Mouse (Mus musculus): ENCODE data around the gene Fgfr2. TPM values are rescaled to one million over a fixed set of nuclear protein-coding genes. Genes with fewer than 3 reads are reported as not detected.

Fgfr2 gene
- polyA plus RNA-seq, 1 experiment = 14.7 TPM

- WGBS = 45% methylated on average over 9 of the region's 9 CpGs
- no peak overlapping the region for H3K4me3 ChIP-seq (ENCODE audit: low read depth, low read length)
- H3K36me3 ChIP-seq (ENCODE audit: control insufficient read depth, insufficient read depth, low read length) = no peaks in the 10 kb centered on the region
- H3K27me3 ChIP-seq (ENCODE audit: control insufficient read depth, insufficient read depth, low read length) = peaks cover 2% of the 10 kb centered on the region
- H3K27ac ChIP-seq (ENCODE audit: insufficient read depth, low read depth, low read length) = no peak overlapping the region
- H3K4me1 ChIP-seq (ENCODE audit: control insufficient read depth, insufficient read depth, insufficient read length, low read length) = no peaks in the 10 kb centered on the region
- TF ChIP-seq CTCF (IDR thresholded peaks at IDR 0.05; ENCODE audit: extremely low read depth, insufficient read length, insufficient replicate concordance, low read depth, low read length) (no peak), POLR2A (IDR thresholded peaks at IDR 0.05; ENCODE audit: low read depth, low read length) (no peak)
Measured at GRCm38 (mm10) chr7:131582178-131582577, 1541.0 kb downstream of the Fgfr2 start.

GRCm38 (mm10) chr7:131575246-131575645 is 1547.9 kb downstream of the Fgfr2 start:
- 78% methylated on average over 6 of the region's 6 CpGs for WGBS
- H3K27me3 ChIP-seq (ENCODE audit: control insufficient read depth, insufficient read depth, low read length) = no peaks in the 10 kb centered on the region
- TF ChIP-seq POLR2A (IDR thresholded peaks at IDR 0.05; ENCODE audit: low read depth, low read length) = no peak
- no peak for TF ChIP-seq CTCF (IDR thresholded peaks at IDR 0.05; ENCODE audit: extremely low read depth, insufficient read length, insufficient replicate concordance, low read depth, low read length)
- H3K36me3 ChIP-seq (ENCODE audit: control insufficient read depth, insufficient read depth, low read length) = peaks cover 22% of the 10 kb centered on the region
- H3K4me3 ChIP-seq (ENCODE audit: low read depth, low read length) = no peak overlapping the region
- H3K27ac ChIP-seq (ENCODE audit: insufficient read depth, low read depth, low read length) = no peak overlapping the region
- no peaks in the 10 kb centered on the region for H3K4me1 ChIP-seq (ENCODE audit: control insufficient read depth, insufficient read depth, insufficient read length, low read length)

GRCm38 (mm10) chr7:131560697-131561042 is 1562.5 kb downstream of the Fgfr2 start:
- no peak for TF ChIP-seq CTCF (IDR thresholded peaks at IDR 0.05; ENCODE audit: extremely low read depth, insufficient read length, insufficient replicate concordance, low read depth, low read length)
- no peak for TF ChIP-seq POLR2A (IDR thresholded peaks at IDR 0.05; ENCODE audit: low read depth, low read length)
- peak overlapping the region; percentile 70; the same call in 1 of the 2 replicates for H3K27ac ChIP-seq (ENCODE audit: insufficient read depth, low read depth, low read length)
- H3K4me3 ChIP-seq (ENCODE audit: low read depth, low read length) = peak overlapping the region; percentile 86
- H3K36me3 ChIP-seq (ENCODE audit: control insufficient read depth, insufficient read depth, low read length) = peaks cover 25% of the 10 kb centered on the region
- H3K27me3 ChIP-seq (ENCODE audit: control insufficient read depth, insufficient read depth, low read length) = peaks cover 26% of the 10 kb centered on the region
- peaks cover 5% of the 10 kb centered on the region for H3K4me1 ChIP-seq (ENCODE audit: control insufficient read depth, insufficient read depth, insufficient read length, low read length)
- under 1% methylated on average over 14 of the region's 14 CpGs for WGBS

GRCm38 (mm10) chr7:131559986-131560696 is 1563.0 kb downstream of the Fgfr2 start, which contains the start of gene Bub3:
Gene Bub3, plus strand, starts transcription at chr7:131560222.
- H3K27ac ChIP-seq (ENCODE audit: insufficient read depth, low read depth, low read length) = peak within 1 kb of the TSS; percentile 70
- peak; percentile 84 for TF ChIP-seq POLR2A (IDR thresholded peaks at IDR 0.05; ENCODE audit: low read depth, low read length)
- no peak for TF ChIP-seq CTCF (IDR thresholded peaks at IDR 0.05; ENCODE audit: extremely low read depth, insufficient read length, insufficient replicate concordance, low read depth, low read length)
- peaks cover 10% of the 10 kb centered on the region for H3K4me1 ChIP-seq (ENCODE audit: control insufficient read depth, insufficient read depth, insufficient read length, low read length)
- peak within 1 kb of the TSS; percentile 86 for H3K4me3 ChIP-seq (ENCODE audit: low read depth, low read length)
- peaks cover 23% of the 10 kb centered on the region for H3K36me3 ChIP-seq (ENCODE audit: control insufficient read depth, insufficient read depth, low read length)
- H3K27me3 ChIP-seq (ENCODE audit: control insufficient read depth, insufficient read depth, low read length) = peaks cover 31% of the 10 kb centered on the region
- WGBS = under 1% methylated on average over 47 of the region's 51 CpGs

GRCm38 (mm10) chr7:131557751-131558150 is 1565.4 kb downstream of the Fgfr2 start:
- peaks cover 8% of the 10 kb centered on the region for H3K36me3 ChIP-seq (ENCODE audit: control insufficient read depth, insufficient read depth, low read length)
- WGBS = 49% methylated on average over 2 of the region's 2 CpGs
- no peak for TF ChIP-seq CTCF (IDR thresholded peaks at IDR 0.05; ENCODE audit: extremely low read depth, insufficient read length, insufficient replicate concordance, low read depth, low read length)
- no peak for TF ChIP-seq POLR2A (IDR thresholded peaks at IDR 0.05; ENCODE audit: low read depth, low read length)
- peaks cover 55% of the 10 kb centered on the region for H3K27me3 ChIP-seq (ENCODE audit: control insufficient read depth, insufficient read depth, low read length)
- H3K4me3 ChIP-seq (ENCODE audit: low read depth, low read length) = no peak overlapping the region
- H3K4me1 ChIP-seq (ENCODE audit: control insufficient read depth, insufficient read depth, insufficient read length, low read length) = peaks cover 17% of the 10 kb centered on the region
- no peak overlapping the region for H3K27ac ChIP-seq (ENCODE audit: insufficient read depth, low read depth, low read length)

GRCm38 (mm10) chr7:131556541-131557271 is 1566.4 kb downstream of the Fgfr2 start:
- H3K4me3 ChIP-seq (ENCODE audit: low read depth, low read length) = peak overlapping the region; percentile 15
- 4% methylated on average over 37 of the region's 37 CpGs for WGBS
- TF ChIP-seq CTCF (IDR thresholded peaks at IDR 0.05; ENCODE audit: extremely low read depth, insufficient read length, insufficient replicate concordance, low read depth, low read length) (no peak), POLR2A (IDR thresholded peaks at IDR 0.05; ENCODE audit: low read depth, low read length) (no peak)
- H3K36me3 ChIP-seq (ENCODE audit: control insufficient read depth, insufficient read depth, low read length) = no peaks in the 10 kb centered on the region
- H3K27ac ChIP-seq (ENCODE audit: insufficient read depth, low read depth, low read length) = no peak overlapping the region
- H3K27me3 ChIP-seq (ENCODE audit: control insufficient read depth, insufficient read depth, low read length) = peaks cover 65% of the 10 kb centered on the region
- peaks cover 17% of the 10 kb centered on the region for H3K4me1 ChIP-seq (ENCODE audit: control insufficient read depth, insufficient read depth, insufficient read length, low read length)

GRCm38 (mm10) chr7:131556116-131556515 is 1567.0 kb downstream of the Fgfr2 start:
- WGBS = 5% methylated on average over 9 of the region's 9 CpGs
- Histone ChIP-seq H3K4me3 (ENCODE audit: low read depth, low read length) (peak overlapping the region; percentile 44; the same call in 1 of the 2 replicates), H3K27ac (ENCODE audit: insufficient read depth, low read depth, low read length) (no peak overlapping the region), H3K4me1 (ENCODE audit: control insufficient read depth, insufficient read depth, insufficient read length, low read length) (peaks cover 17% of the 10 kb centered on the region), H3K36me3 (ENCODE audit: control insufficient read depth, insufficient read depth, low read length) (no peaks in the 10 kb centered on the region), H3K27me3 (ENCODE audit: control insufficient read depth, insufficient read depth, low read length) (peaks cover 71% of the 10 kb centered on the region)
- TF ChIP-seq POLR2A (IDR thresholded peaks at IDR 0.05; ENCODE audit: low read depth, low read length) = no peak
- no peak for TF ChIP-seq CTCF (IDR thresholded peaks at IDR 0.05; ENCODE audit: extremely low read depth, insufficient read length, insufficient replicate concordance, low read depth, low read length)

All from small intestine, adult 2 months (tissue).